Mouse (Mus musculus): ENCODE data around the gene Polr2g. TPM values are rescaled to one million over a fixed set of nuclear protein-coding genes. Genes with fewer than 3 reads are reported as not detected.

The Polr2g gene
- polyA plus RNA-seq, 1 experiment from 2014 or later = 149 TPM

GRCm38 (mm10) chr19:8747368-8747767, 51.0 kb downstream of the Polr2g start:
- Histone ChIP-seq H3K4me2 (no peak overlapping the region), H3K27me3 (no peaks in the 10 kb centered on the region), H3K27ac (no peak overlapping the region), H3K9ac (no peak overlapping the region), H3K36me3 (peaks cover 96% of the 10 kb centered on the region), H3K4me1 (peaks cover 13% of the 10 kb centered on the region), H3K9me3 (no peaks in the 10 kb centered on the region), H3K4me3 (no peak overlapping the region)
- ATAC-seq (ENCODE audit: insufficient number of reproducible peaks, low FRiP score, low TSS enrichment, low read depth) = no peak
- WGBS = 78% methylated on average over 2 of the region's 2 CpGs

- Histone ChIP-seq H3K27ac (no peak overlapping the region), H3K9ac (no peak overlapping the region), H3K27me3 (no peaks in the 10 kb centered on the region), H3K4me2 (no peak overlapping the region), H3K9me3 (no peaks in the 10 kb centered on the region), H3K4me3 (no peak overlapping the region), H3K4me1 (peaks cover 21% of the 10 kb centered on the region), H3K36me3 (peaks cover 81% of the 10 kb centered on the region)
- WGBS = 95% methylated on average over 1 of the region's 1 CpGs
- ATAC-seq (ENCODE audit: insufficient number of reproducible peaks, low FRiP score, low TSS enrichment, low read depth) = no peak
Observed at GRCm38 (mm10) chr19:8745382-8745781, 53.0 kb downstream of the Polr2g start.

Other genes with a start within 250 kb of the Polr2g start
- gene Slc22a8, start 207.3 kb downstream of the Polr2g start, polyA plus RNA-seq (2015; fragmentation: Nextera tagmentation; extraction: Ambion mirVana) = 0.04 TPM in 1 of 2 replicates, not detected in the other
- 0.06 TPM in 1 of 2 replicates, not detected in the other for gene Slc22a6, start 180.5 kb downstream of the Polr2g start, polyA plus RNA-seq (2015; fragmentation: Nextera tagmentation; extraction: Ambion mirVana)
- 0.18 and 0.19 TPM in 2 replicates for gene Chrm1, start 134.8 kb downstream of the Polr2g start, polyA plus RNA-seq (2015; fragmentation: Nextera tagmentation; extraction: Ambion mirVana)
- gene Slc3a2, start 75.2 kb downstream of the Polr2g start, polyA plus RNA-seq (2015; fragmentation: Nextera tagmentation; extraction: Ambion mirVana) = 118 and 148 TPM in 2 replicates
- gene Wdr74, start 62.8 kb downstream of the Polr2g start, polyA plus RNA-seq (2015; fragmentation: Nextera tagmentation; extraction: Ambion mirVana) = 93.8 and 96.0 TPM in 2 replicates
- 1.7 and 2.3 TPM in 2 replicates for gene 1700092M07Rik, start 57.9 kb downstream of the Polr2g start, polyA plus RNA-seq (2015; fragmentation: Nextera tagmentation; extraction: Ambion mirVana)
- gene Stx5a, start 57.2 kb downstream of the Polr2g start, polyA plus RNA-seq (2015; fragmentation: Nextera tagmentation; extraction: Ambion mirVana) = 185 and 189 TPM in 2 replicates
- gene Nxf1, start 41.5 kb downstream of the Polr2g start, polyA plus RNA-seq (2015; fragmentation: Nextera tagmentation; extraction: Ambion mirVana) = 171 and 188 TPM in 2 replicates
- gene Tmem223, start 27.6 kb downstream of the Polr2g start, polyA plus RNA-seq (2015; fragmentation: Nextera tagmentation; extraction: Ambion mirVana) = 141 and 155 TPM in 2 replicates
- 78.4 and 81.7 TPM in 2 replicates for gene Tmem179b, start 24.1 kb downstream of the Polr2g start, polyA plus RNA-seq (2015; fragmentation: Nextera tagmentation; extraction: Ambion mirVana)
- gene Taf6l, start 12.2 kb downstream of the Polr2g start, polyA plus RNA-seq (2015; fragmentation: Nextera tagmentation; extraction: Ambion mirVana) = 24.9 and 25.3 TPM in 2 replicates
- gene Zbtb3, start 4.0 kb upstream of the Polr2g start, polyA plus RNA-seq (2015; fragmentation: Nextera tagmentation; extraction: Ambion mirVana) = 4.6 and 4.8 TPM in 2 replicates
- 50.4 and 56.8 TPM in 2 replicates for gene Ttc9c, start 20.8 kb upstream of the Polr2g start, polyA plus RNA-seq (2015; fragmentation: Nextera tagmentation; extraction: Ambion mirVana)
- gene Hnrnpul2, start 21.4 kb upstream of the Polr2g start, polyA plus RNA-seq (2015; fragmentation: Nextera tagmentation; extraction: Ambion mirVana) = 5.4 and 5.6 TPM in 2 replicates
- not detected in 2 replicates for gene AC129217.1, start 31.2 kb upstream of the Polr2g start, polyA plus RNA-seq (2015; fragmentation: Nextera tagmentation; extraction: Ambion mirVana)
- 77.4 and 93.6 TPM in 2 replicates for gene Bscl2, start 38.9 kb upstream of the Polr2g start, polyA plus RNA-seq (2015; fragmentation: Nextera tagmentation; extraction: Ambion mirVana)
- 2.0 and 3.0 TPM in 2 replicates for gene Gng3, start 40.6 kb upstream of the Polr2g start, polyA plus RNA-seq (2015; fragmentation: Nextera tagmentation; extraction: Ambion mirVana)
- gene Lrrn4cl, start 52.2 kb upstream of the Polr2g start, polyA plus RNA-seq (2015; fragmentation: Nextera tagmentation; extraction: Ambion mirVana) = 3.1 and 4.3 TPM in 2 replicates
- 173 and 176 TPM in 2 replicates for gene Ubxn1, start 72.9 kb upstream of the Polr2g start, polyA plus RNA-seq (2015; fragmentation: Nextera tagmentation; extraction: Ambion mirVana)
- gene Uqcc3, start 82.3 kb upstream of the Polr2g start, polyA plus RNA-seq (2015; fragmentation: Nextera tagmentation; extraction: Ambion mirVana) = 65.9 and 69.1 TPM in 2 replicates
- 69.3 and 76.7 TPM in 2 replicates for gene Lbhd1, start 85.2 kb upstream of the Polr2g start, polyA plus RNA-seq (2015; fragmentation: Nextera tagmentation; extraction: Ambion mirVana)
- not detected in 2 replicates for gene Gm49403, start 85.4 kb upstream of the Polr2g start, polyA plus RNA-seq (2015; fragmentation: Nextera tagmentation; extraction: Ambion mirVana)
- gene 1810009A15Rik, start 90.3 kb upstream of the Polr2g start, polyA plus RNA-seq (2015; fragmentation: Nextera tagmentation; extraction: Ambion mirVana) = 76.8 and 80.9 TPM in 2 replicates
- not detected in 2 replicates for gene Gm49416, start 90.3 kb upstream of the Polr2g start, polyA plus RNA-seq (2015; fragmentation: Nextera tagmentation; extraction: Ambion mirVana)
- gene Ints5, start 94.4 kb upstream of the Polr2g start, polyA plus RNA-seq (2015; fragmentation: Nextera tagmentation; extraction: Ambion mirVana) = 38.6 and 42.0 TPM in 2 replicates
- 97.4 and 102 TPM in 2 replicates for gene Ganab, start 99.5 kb upstream of the Polr2g start, polyA plus RNA-seq (2015; fragmentation: Nextera tagmentation; extraction: Ambion mirVana)
- 47.1 and 48.6 TPM in 2 replicates for gene B3gat3, start 121.8 kb upstream of the Polr2g start, polyA plus RNA-seq (2015; fragmentation: Nextera tagmentation; extraction: Ambion mirVana)
- gene Rom1, start 130.8 kb upstream of the Polr2g start, polyA plus RNA-seq (2015; fragmentation: Nextera tagmentation; extraction: Ambion mirVana) = 4.0 and 4.6 TPM in 2 replicates
- 41.8 and 42.7 TPM in 2 replicates for gene Eml3, start 131.0 kb upstream of the Polr2g start, polyA plus RNA-seq (2015; fragmentation: Nextera tagmentation; extraction: Ambion mirVana)
- gene Mta2, start 143.3 kb upstream of the Polr2g start, polyA plus RNA-seq (2015; fragmentation: Nextera tagmentation; extraction: Ambion mirVana) = 155 and 160 TPM in 2 replicates
- gene Tut1, start 155.3 kb upstream of the Polr2g start, polyA plus RNA-seq (2015; fragmentation: Nextera tagmentation; extraction: Ambion mirVana) = 29.3 and 30.0 TPM in 2 replicates
- gene Eef1g, start 168.5 kb upstream of the Polr2g start, polyA plus RNA-seq (2015; fragmentation: Nextera tagmentation; extraction: Ambion mirVana) = 467 and 482 TPM in 2 replicates
- 96.4 and 104 TPM in 2 replicates for gene Ahnak, start 190.7 kb upstream of the Polr2g start, polyA plus RNA-seq (2015; fragmentation: Nextera tagmentation; extraction: Ambion mirVana)